Mouse (Mus musculus) megakaryocyte-erythroid progenitor cell, adult 5-6 weeks (primary cell): ENCODE data around the gene Vmn2r15. TPM values are rescaled to one million over a fixed set of nuclear protein-coding genes. Genes with fewer than 3 reads are reported as not detected.

Experiments
- ATAC-seq: replicated peaks from 2 replicates; pipeline ENCODE4 v1.8.0; 2016; ENCODE audit warnings: mild to moderate bottlenecking, inconsistent platforms; ENCODE audit not compliant: severe bottlenecking, poor library complexity, low FRiP score, low TSS enrichment
- total RNA-seq, 2 experiments: library from RNA; stranded (forward) in 1 of 2; stranded (reverse) in 1 of 2; fragments of 200-1000, 215-1000 nt in 1 of 2; fragments of >200 nt in 1 of 2; fragmentation: Nextera tagmentation in 1 of 2; gene quantifications; 2 replicates each; pipeline ENCODE4 v1.2.3; 2014 to 2017

The Vmn2r15 gene
- not detected in 2 replicates for total RNA-seq (2014; fragmentation: Nextera tagmentation)
- total RNA-seq (2017): not detected in 2 replicates

GRCm38 (mm10) chr5:109297544-109297943 lies at the start of gene Vmn2r15:
TSS of gene Vmn2r15 (minus strand) at chr5:109297644.
- no peak for ATAC-seq

GRCm38 (mm10) chr5:109329862-109330261 lies 32.4 kb upstream of the Vmn2r15 start, which contains the start of gene Vmn2r16:
TSS of gene Vmn2r16 (plus strand) at chr5:109330162.
- ATAC-seq: no peak

- no peak for ATAC-seq
These were observed 2.8 kb downstream of the Vmn2r15 start for GRCm38 (mm10) chr5:109294655-109295054.

Other genes with a start within 250 kb of the Vmn2r15 start
- not detected in 2 replicates for gene Vmn2r11, start 238.1 kb downstream of the Vmn2r15 start, total RNA-seq (2014; fragmentation: Nextera tagmentation)
- gene Vmn2r11, start 238.1 kb downstream of the Vmn2r15 start, total RNA-seq (2017): not detected in 2 replicates
- gene Vmn2r12, start 199.7 kb downstream of the Vmn2r15 start, total RNA-seq (2014; fragmentation: Nextera tagmentation): not detected in 2 replicates
- not detected in 2 replicates for gene Vmn2r12, start 199.7 kb downstream of the Vmn2r15 start, total RNA-seq (2017)
- gene Vmn2r13, start 105.4 kb downstream of the Vmn2r15 start, total RNA-seq (2014; fragmentation: Nextera tagmentation): not detected in 2 replicates
- gene Vmn2r13, start 105.4 kb downstream of the Vmn2r15 start, total RNA-seq (2017): not detected in 2 replicates
- not detected in 2 replicates for gene Vmn2r14, start 72.9 kb downstream of the Vmn2r15 start, total RNA-seq (2014; fragmentation: Nextera tagmentation)
- gene Vmn2r14, start 72.9 kb downstream of the Vmn2r15 start, total RNA-seq (2017): not detected in 2 replicates
- gene Vmn2r16, start 32.5 kb upstream of the Vmn2r15 start, total RNA-seq (2014; fragmentation: Nextera tagmentation): not detected in 2 replicates
- gene Vmn2r16, start 32.5 kb upstream of the Vmn2r15 start, total RNA-seq (2017): not detected in 2 replicates
- not detected in 2 replicates for gene Vmn2r17, start 122.0 kb upstream of the Vmn2r15 start, total RNA-seq (2014; fragmentation: Nextera tagmentation)
- gene Vmn2r17, start 122.0 kb upstream of the Vmn2r15 start, total RNA-seq (2017): not detected in 2 replicates